Mouse (Mus musculus) CH12F3 (cell line): ENCODE results near the gene Rplp1.

Experiments
- in situ Hi-C: fragments of 300-500 bp; cut with MboI; formaldehyde crosslinking; loops from 2 replicates; pipeline ENCODE4 v1.14.3; 2020; ENCODE audit warnings: low sequenced_read_pairs

The Rplp1 gene

DNA sequence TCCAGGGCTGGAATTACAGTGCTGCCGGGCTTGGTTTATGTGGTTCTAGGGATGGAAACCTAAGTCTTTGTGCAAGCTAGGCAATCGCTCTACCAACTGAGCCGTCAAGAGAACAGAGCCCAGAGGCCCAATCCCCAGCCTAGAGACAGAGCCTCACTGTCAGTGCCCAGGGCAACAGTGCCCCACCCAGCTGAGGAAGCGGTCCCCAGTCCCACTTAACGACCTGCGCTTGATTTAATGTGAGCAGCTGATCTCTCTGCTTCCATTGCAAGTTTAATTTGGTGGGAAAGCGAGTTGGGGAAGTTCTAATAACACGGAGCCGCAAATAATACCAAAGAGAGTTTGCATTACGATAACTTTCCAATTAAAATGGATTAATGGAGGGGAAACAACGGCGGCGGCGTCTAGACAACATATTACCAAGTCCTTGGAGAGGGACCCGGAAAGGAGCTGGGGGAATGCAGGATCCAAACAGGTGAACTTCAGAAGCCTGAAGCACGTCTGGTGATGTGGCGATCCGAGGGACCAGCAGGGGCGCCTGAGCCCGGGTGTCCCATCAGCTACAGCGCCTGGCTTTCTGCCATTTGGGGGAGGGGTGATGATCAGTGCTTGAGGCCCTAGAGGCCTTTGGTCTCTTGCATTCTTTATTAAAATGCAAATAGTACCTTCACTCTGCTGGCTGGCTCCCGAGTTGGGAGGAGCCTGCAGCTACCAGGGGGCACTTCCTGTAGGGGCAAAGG, 36.8 kb downstream of the Rplp1 start:
- in situ Hi-C loops: no loop called here

DNA sequence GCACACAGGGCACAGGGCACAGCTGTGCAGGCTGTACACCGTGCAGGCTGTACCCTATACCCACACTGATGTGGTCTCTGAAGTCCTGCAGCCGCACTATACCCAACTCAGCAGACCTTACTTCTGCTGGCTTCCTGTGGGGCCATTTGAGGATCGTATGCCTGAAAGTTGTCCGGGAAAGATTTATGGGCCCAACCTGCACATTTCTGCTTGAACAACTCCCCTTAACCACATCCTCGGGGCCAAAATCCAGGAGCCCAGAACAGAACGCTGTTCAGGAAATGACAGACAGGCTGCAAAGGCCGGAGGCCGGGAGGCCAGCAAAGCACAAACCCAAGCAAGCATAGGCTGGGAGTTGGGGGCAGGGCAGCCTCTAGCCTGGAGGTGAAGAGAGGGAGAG, 41.0 kb downstream of the Rplp1 start:
- in situ Hi-C loops: no loop called here

DNA sequence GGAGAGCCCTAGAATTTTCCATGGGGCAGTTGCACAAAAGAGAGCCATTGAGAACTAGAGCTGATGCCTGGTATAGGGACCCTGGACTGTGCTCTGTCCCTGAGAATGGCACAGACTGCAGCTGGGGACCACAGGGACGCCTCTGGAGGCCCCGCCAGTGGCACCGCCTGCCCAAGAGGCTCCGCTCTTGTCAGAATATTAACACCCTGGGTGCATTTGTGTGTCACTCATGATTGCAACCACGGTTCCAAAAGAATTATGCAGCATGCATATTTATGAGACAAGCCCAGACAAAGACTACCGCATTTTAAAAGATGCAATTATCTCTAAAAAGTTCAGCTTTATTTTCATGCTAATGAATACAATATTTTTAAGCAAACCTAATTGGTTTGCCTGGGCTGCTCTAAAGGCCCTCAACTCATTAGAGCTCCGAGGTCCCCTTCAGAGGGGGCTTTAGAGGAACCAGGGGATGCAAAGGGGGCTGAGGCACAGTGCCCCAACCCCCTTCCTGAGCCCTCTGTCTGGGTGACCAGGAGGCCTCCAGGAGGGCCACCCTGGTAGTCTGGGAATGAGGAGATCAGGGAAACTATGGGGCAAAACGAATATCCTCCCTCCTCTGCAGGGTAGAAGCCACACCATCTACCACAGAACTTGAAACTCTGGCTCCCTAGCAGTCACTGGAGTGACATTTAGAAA, 41.9 kb downstream of the Rplp1 start:
- in situ Hi-C loops: no loop called here

DNA sequence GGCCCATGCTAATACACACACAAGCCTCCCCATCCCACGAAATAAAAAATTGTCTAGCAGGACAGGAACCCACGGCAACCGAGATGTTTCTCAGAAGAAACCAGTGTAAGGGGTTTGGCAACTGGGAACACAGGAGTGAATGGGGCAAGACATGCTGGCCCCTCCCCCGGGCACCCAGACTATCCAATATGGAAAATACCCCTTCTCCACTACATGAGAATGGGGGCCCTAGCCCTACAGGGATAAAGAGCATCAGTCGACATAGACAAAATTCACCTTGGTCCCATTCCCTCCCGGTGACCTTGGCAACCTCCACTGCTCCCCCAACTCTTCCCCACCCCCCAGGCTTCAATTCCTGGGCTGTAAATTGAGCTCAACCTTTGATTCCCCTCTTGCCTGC, 42.5 kb downstream of the Rplp1 start:
- in situ Hi-C loops: no loop called here

DNA sequence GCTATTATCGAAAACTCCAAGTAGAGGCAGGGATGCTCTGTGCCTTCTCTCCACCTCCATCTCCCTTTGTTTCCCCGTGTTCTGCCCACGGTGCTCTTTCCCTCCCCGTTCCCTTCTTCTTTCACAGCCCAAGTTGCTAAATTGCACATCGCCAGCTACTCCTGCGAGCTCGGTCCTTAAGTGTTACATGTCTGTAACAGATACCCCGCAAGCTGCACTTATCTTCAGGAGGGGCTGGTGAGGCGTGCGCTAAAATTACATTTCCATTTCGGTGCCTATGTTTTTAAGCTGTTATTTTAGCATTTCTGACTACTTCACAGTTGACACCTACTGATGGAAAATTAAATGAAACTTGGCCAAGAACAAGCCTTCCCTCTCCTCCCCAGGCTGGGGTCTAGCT, 46.7 kb downstream of the Rplp1 start:
- in situ Hi-C loops: no loop called here
